Mouse (Mus musculus) lung, embryonic 15.5 days (tissue): ENCODE measurements around the gene Slc7a6. TPM values are rescaled to one million over a fixed set of nuclear protein-coding genes. Genes with fewer than 3 reads are reported as not detected.
A peak's percentile ranks its signal among the peaks of the same experiment; 100 is the strongest.

Experiments
- ATAC-seq: fragments of 200-750 bp; cut with Nextera tagmentation; 2 replicates; pipeline ENCODE4 v1.8.0; 2017; ENCODE audit warnings: moderate number of reproducible peaks, borderline replicate concordance; ENCODE audit not compliant: low FRiP score, low TSS enrichment; ENCODE audit errors: extremely low read depth
- H3K27ac ChIP-seq: fragments of 300-500 bp; sonication (generic); 2 replicates; pipeline ENCODE4 v1.5.1; 2015; ENCODE audit warnings: moderate library complexity, mild to moderate bottlenecking, inconsistent platforms
- H3K27me3 ChIP-seq: fragments of 300-500 bp; sonication (generic); 2 replicates; pipeline ENCODE4 v1.6.1; 2015; ENCODE audit warnings: inconsistent platforms
- H3K36me3 ChIP-seq: fragments of 300-500 bp; sonication (generic); 2 replicates; pipeline ENCODE4 v1.6.1; 2015; ENCODE audit warnings: inconsistent platforms
- H3K4me1 ChIP-seq: fragments of 300-500 bp; sonication (generic); 2 replicates; pipeline ENCODE4 v1.6.1; 2015; ENCODE audit warnings: inconsistent platforms
- H3K4me2 ChIP-seq: fragments of 300-500 bp; sonication (generic); 2 replicates; pipeline ENCODE4 v1.6.1; 2015; ENCODE audit warnings: inconsistent platforms, mild to moderate bottlenecking, moderate library complexity
- H3K4me3 ChIP-seq: fragments of 300-500 bp; sonication (generic); 2 replicates; pipeline ENCODE4 v1.5.1; 2015; ENCODE audit warnings: mild to moderate bottlenecking, inconsistent platforms
- H3K9ac ChIP-seq: fragments of 300-500 bp; sonication (generic); 2 replicates; pipeline ENCODE4 v1.6.1; 2015; ENCODE audit warnings: inconsistent platforms
- H3K9me3 ChIP-seq: fragments of 300-500 bp; sonication (generic); 2 replicates; pipeline ENCODE4 v1.6.1; 2016; ENCODE audit warnings: inconsistent platforms
- WGBS: fragments of 180-500 bp; shearing (Covaris S2); methylation state at CpG from one replicate; pipeline ENCODE4 v1.1.7; 2015; 5-methylcytosine and 5-hydroxymethylcytosine counted together
- polyA plus RNA-seq: library from polyadenylated mRNA; unstranded; fragments of >200 nt; fragmentation: Nextera tagmentation; extraction: Ambion mirVana; gene quantifications from 2 replicates; pipeline ENCODE4 v1.2.1, GENCODE M21; 2015

The Slc7a6 gene
- polyA plus RNA-seq = 50.8 and 57.6 TPM in 2 replicates

GRCm38 (mm10) chr8:106168356-106169016 lies at the start of gene Slc7a6:
TSS of gene Slc7a6 (plus strand) at chr8:106168857.
- Histone ChIP-seq H3K27ac (peak within 1 kb of the TSS; percentile 84), H3K4me3 (peak within 1 kb of the TSS; percentile 97), H3K27me3 (no peaks in the 10 kb centered on the region), H3K4me2 (peak within 1 kb of the TSS; percentile 85), H3K36me3 (peaks cover 11% of the 10 kb centered on the region; the same call in 1 of the 2 replicates), H3K9ac (peak within 1 kb of the TSS; percentile 70), H3K4me1 (peaks cover 9% of the 10 kb centered on the region), H3K9me3 (no peaks in the 10 kb centered on the region)
- WGBS = under 1% methylated on average over 59 of the region's 59 CpGs
- ATAC-seq = peak; percentile 85

GRCm38 (mm10) chr8:106123443-106123842 lies 45.2 kb upstream of the Slc7a6 start:
- Histone ChIP-seq H3K9me3 (no peaks in the 10 kb centered on the region), H3K4me3 (no peak overlapping the region), H3K27ac (no peak overlapping the region), H3K4me1 (no peaks in the 10 kb centered on the region), H3K4me2 (no peak overlapping the region), H3K36me3 (peaks cover 29% of the 10 kb centered on the region), H3K9ac (no peak overlapping the region), H3K27me3 (no peaks in the 10 kb centered on the region)
- no peak for ATAC-seq
- 82% methylated on average over 3 of the region's 3 CpGs for WGBS

GRCm38 (mm10) chr8:106126055-106126454 lies 42.6 kb upstream of the Slc7a6 start:
- no peaks in the 10 kb centered on the region for H3K27me3 ChIP-seq
- peaks cover 47% of the 10 kb centered on the region for H3K36me3 ChIP-seq
- WGBS = 100% methylated on average over 1 of the region's 1 CpGs
- no peaks in the 10 kb centered on the region for H3K4me1 ChIP-seq
- no peak overlapping the region for H3K4me2 ChIP-seq
- no peak overlapping the region for H3K27ac ChIP-seq
- H3K9ac ChIP-seq = no peak overlapping the region
- H3K9me3 ChIP-seq = no peaks in the 10 kb centered on the region
- no peak for ATAC-seq
- no peak overlapping the region for H3K4me3 ChIP-seq

- H3K4me2 ChIP-seq = no peak overlapping the region
- no peaks in the 10 kb centered on the region for H3K9me3 ChIP-seq
- H3K27me3 ChIP-seq = no peaks in the 10 kb centered on the region
- peaks cover 51% of the 10 kb centered on the region for H3K36me3 ChIP-seq
- 64% methylated on average over 3 of the region's 3 CpGs for WGBS
- H3K4me1 ChIP-seq = no peaks in the 10 kb centered on the region
- no peak for ATAC-seq
- H3K9ac ChIP-seq = no peak overlapping the region
- H3K4me3 ChIP-seq = no peak overlapping the region
- H3K27ac ChIP-seq = no peak overlapping the region
These were observed 41.6 kb upstream of the Slc7a6 start for GRCm38 (mm10) chr8:106127054-106127453.

GRCm38 (mm10) chr8:106127882-106128410 lies 40.7 kb upstream of the Slc7a6 start:
- WGBS = 84% methylated on average over 10 of the region's 10 CpGs
- Histone ChIP-seq H3K4me2 (no peak overlapping the region), H3K4me1 (no peaks in the 10 kb centered on the region), H3K9me3 (no peaks in the 10 kb centered on the region), H3K27me3 (no peaks in the 10 kb centered on the region), H3K36me3 (peaks cover 58% of the 10 kb centered on the region), H3K27ac (no peak overlapping the region), H3K9ac (no peak overlapping the region), H3K4me3 (no peak overlapping the region)
- ATAC-seq = no peak

- no peak overlapping the region for H3K27ac ChIP-seq
- H3K4me1 ChIP-seq = peaks cover 11% of the 10 kb centered on the region
- H3K9me3 ChIP-seq = no peaks in the 10 kb centered on the region
- no peak overlapping the region for H3K9ac ChIP-seq
- H3K4me3 ChIP-seq = no peak overlapping the region
- no peak for ATAC-seq
- peaks cover under 1% of the 10 kb centered on the region; the same call in 1 of the 2 replicates for H3K27me3 ChIP-seq
- no peak overlapping the region for H3K4me2 ChIP-seq
- H3K36me3 ChIP-seq = peaks cover 53% of the 10 kb centered on the region
These were observed 39.3 kb upstream of the Slc7a6 start for GRCm38 (mm10) chr8:106129232-106129930.

- Histone ChIP-seq H3K27ac (no peak overlapping the region), H3K4me1 (peaks cover 13% of the 10 kb centered on the region), H3K4me3 (no peak overlapping the region), H3K4me2 (no peak overlapping the region), H3K9me3 (no peaks in the 10 kb centered on the region), H3K36me3 (peaks cover 53% of the 10 kb centered on the region), H3K27me3 (peaks cover 7% of the 10 kb centered on the region), H3K9ac (no peak overlapping the region)
- 84% methylated on average over 2 of the region's 2 CpGs for WGBS
- no peak for ATAC-seq
These were observed 38.7 kb upstream of the Slc7a6 start for GRCm38 (mm10) chr8:106129997-106130396.

- WGBS = 71% methylated on average over 2 of the region's 2 CpGs
- ATAC-seq = no peak
- no peak overlapping the region for H3K27ac ChIP-seq
- peaks cover 13% of the 10 kb centered on the region for H3K4me1 ChIP-seq
- no peak overlapping the region for H3K4me3 ChIP-seq
- H3K36me3 ChIP-seq = peaks cover 53% of the 10 kb centered on the region
- H3K4me2 ChIP-seq = no peak overlapping the region
- H3K9me3 ChIP-seq = no peaks in the 10 kb centered on the region
- H3K27me3 ChIP-seq = peaks cover 12% of the 10 kb centered on the region
- no peak overlapping the region for H3K9ac ChIP-seq
These were observed 38.2 kb upstream of the Slc7a6 start for GRCm38 (mm10) chr8:106130505-106130904.

GRCm38 (mm10) chr8:106131021-106131420 lies 37.6 kb upstream of the Slc7a6 start:
- no peak for ATAC-seq
- peaks cover 17% of the 10 kb centered on the region for H3K27me3 ChIP-seq
- no peak overlapping the region for H3K27ac ChIP-seq
- no peaks in the 10 kb centered on the region for H3K9me3 ChIP-seq
- no peak overlapping the region for H3K9ac ChIP-seq
- H3K4me1 ChIP-seq = peaks cover 13% of the 10 kb centered on the region
- no peak overlapping the region for H3K4me3 ChIP-seq
- no peak overlapping the region for H3K4me2 ChIP-seq
- H3K36me3 ChIP-seq = peaks cover 53% of the 10 kb centered on the region
- 90% methylated on average over 4 of the region's 4 CpGs for WGBS

- Histone ChIP-seq H3K36me3 (peaks cover 53% of the 10 kb centered on the region), H3K4me2 (no peak overlapping the region), H3K4me3 (no peak overlapping the region), H3K27me3 (peaks cover 23% of the 10 kb centered on the region), H3K4me1 (peaks cover 20% of the 10 kb centered on the region), H3K27ac (no peak overlapping the region), H3K9me3 (no peaks in the 10 kb centered on the region), H3K9ac (no peak overlapping the region)
- WGBS = 75% methylated on average over 7 of the region's 7 CpGs
- ATAC-seq = no peak
These were observed 37.0 kb upstream of the Slc7a6 start for GRCm38 (mm10) chr8:106131488-106132222.

GRCm38 (mm10) chr8:106132356-106132755 lies 36.3 kb upstream of the Slc7a6 start:
- no peak overlapping the region for H3K4me2 ChIP-seq
- H3K36me3 ChIP-seq = peaks cover 52% of the 10 kb centered on the region
- peaks cover 30% of the 10 kb centered on the region for H3K27me3 ChIP-seq
- H3K9me3 ChIP-seq = no peaks in the 10 kb centered on the region
- no peak for ATAC-seq
- H3K4me3 ChIP-seq = no peak overlapping the region
- 88% methylated on average over 11 of the region's 11 CpGs for WGBS
- peaks cover 24% of the 10 kb centered on the region for H3K4me1 ChIP-seq
- H3K9ac ChIP-seq = no peak overlapping the region
- no peak overlapping the region for H3K27ac ChIP-seq
